In the genomic region with DNA sequence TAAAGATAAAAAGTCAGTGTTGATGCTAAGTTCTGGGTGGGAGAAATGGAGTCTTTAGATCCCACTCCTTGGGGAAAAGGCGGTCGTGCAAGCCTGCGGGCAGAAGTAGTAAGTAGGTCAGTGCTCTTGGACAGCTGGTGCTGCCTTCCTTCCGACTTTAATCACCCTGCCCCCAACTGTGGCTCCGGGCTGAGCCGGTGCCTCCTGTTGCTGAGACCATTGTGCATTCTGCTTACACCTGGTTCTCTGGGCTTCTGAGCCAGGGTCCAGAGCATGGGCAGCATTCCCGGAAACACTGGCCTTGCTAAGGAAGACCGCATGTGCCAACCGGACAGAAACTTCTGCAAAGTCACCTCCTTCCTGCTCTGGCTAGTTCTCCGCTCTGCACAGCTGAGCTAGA, we compare ENCODE assay signal across 8 mouse cellular contexts. TPM values are rescaled to one million over a fixed set of nuclear protein-coding genes. Genes with fewer than 3 reads are reported as not detected.
DNase-seq lines count a peak whose midpoint lies in the region; ATAC-seq lines count a peak whose summit lies in the region.

No protein-coding gene starts in this region.

- no peaks in the 10 kb centered on the region for H3K27me3 ChIP-seq in intestine, embryonic 16.5 days (replicated peaks; ENCODE audit: control insufficient read depth, insufficient read depth, low read length)

- H3K36me3 ChIP-seq in intestine, embryonic 16.5 days (ENCODE audit: control insufficient read depth, insufficient read depth, low read length): peaks cover 13% of the 10 kb centered on the region; the same call in 1 of the 2 replicates

- H3K9ac ChIP-seq in intestine, embryonic 16.5 days (ENCODE audit: low read depth, low read length): peak overlapping the region; percentile 16; the same call in 1 of the 2 replicates

- H3K4me1 ChIP-seq in brown adipose tissue, adult 24 weeks (ENCODE audit: control insufficient read depth, insufficient read depth, insufficient read length, low read length): peaks cover 21% of the 10 kb centered on the region
- H3K4me1 ChIP-seq in intestine, embryonic 16.5 days (ENCODE audit: control insufficient read depth, insufficient read depth, low read length): peaks cover 55% of the 10 kb centered on the region

- 53% methylated on average over 10 of the region's 10 CpGs for WGBS in intestine, embryonic 16.5 days

- peak overlapping the region; percentile 25 for H3K4me3 ChIP-seq in brown adipose tissue, adult 24 weeks (ENCODE audit: insufficient read depth, low read depth, low read length)
- peak overlapping the region; percentile 10; the same call in 1 of the 2 replicates for H3K4me3 ChIP-seq in intestine, embryonic 16.5 days (ENCODE audit: low read length)

- H3K4me2 ChIP-seq in intestine, embryonic 16.5 days (ENCODE audit: low read depth, low read length): peak overlapping the region; percentile 47

- H3K27ac ChIP-seq in brown adipose tissue, adult 24 weeks (replicated peaks; ENCODE audit: low read depth, low read length): peak overlapping the region; percentile 79
- peak overlapping the region; percentile 65 for H3K27ac ChIP-seq in intestine, embryonic 16.5 days (ENCODE audit: low read length)

- DNase-seq in adrenal gland, adult 2 months: peak; percentile 66
- no peak for DNase-seq in adrenal gland, adult 18-20 months (ENCODE audit: low spot score in 2 of 2)
- DNase-seq in gastrocnemius, postnatal 14 days: peak; percentile 77
- DNase-seq in lung, postnatal 14 days: peak; percentile 41
- no peak for DNase-seq in spleen, postnatal 14 days (ENCODE audit: low spot score in 2 of 2)
- no peak for DNase-seq in ovary, postnatal 10 days (ENCODE audit: low spot score)

- intact Hi-C loops in gastrocnemius, postnatal 14 days (cut with DNase I; ENCODE audit: low total_unique reads): no loop called here

- no peak for ATAC-seq in intestine, embryonic 16.5 days

- no peaks in the 10 kb centered on the region for H3K9me3 ChIP-seq in intestine, embryonic 16.5 days (ENCODE audit: control insufficient read depth, low read length)

RNA-seq across cellular contexts. Expression of a gene that starts 4.3 kb away (rescaled TPM):
- 100 to 1,000 TPM; 766 to 872 TPM for total RNA-seq in adrenal gland, adult 2 months (2021)
- 1,274 and 1,388 TPM in 2 replicates for polyA plus RNA-seq in adrenal gland, adult 2 months (2012; rRNA removed)
- total RNA-seq in adrenal gland, adult 18-20 months (2021): 1,000 to 10,000 TPM in 1 of 2 experiments, 100 to 1,000 TPM in 1; 853 to 1,405 TPM
- polyA plus RNA-seq in brown adipose tissue, adult 24 weeks (2012; ENCODE audit: insufficient read depth, insufficient read length, missing spikeins): 1,903 and 1,933 TPM in 2 replicates
- 1,000 to 10,000 TPM; 2,510 to 2,651 TPM for total RNA-seq in gastrocnemius, postnatal 14 days (2021)
- polyA plus RNA-seq in intestine, embryonic 16.5 days (2015; fragmentation: Nextera tagmentation; extraction: Ambion mirVana): 1,051 and 1,198 TPM in 2 replicates

RNA-seq across cellular contexts. Expression of a gene that starts 19.5 kb away (rescaled TPM):
- total RNA-seq in adrenal gland, adult 2 months (2021): under 1 TPM in 1 of 2 experiments, not detected in 1; 0.40 TPM
- 0.09 and 0.17 TPM in 2 replicates for polyA plus RNA-seq in adrenal gland, adult 2 months (2012; rRNA removed)
- under 1 TPM; 0.13 to 0.64 TPM for total RNA-seq in adrenal gland, adult 18-20 months (2021)
- 0.58 TPM in 1 of 2 replicates, not detected in the other for polyA plus RNA-seq in brown adipose tissue, adult 24 weeks (2012; ENCODE audit: insufficient read depth, insufficient read length, missing spikeins)
- total RNA-seq in gastrocnemius, postnatal 14 days (2021): under 1 TPM; 0.09 to 0.18 TPM
- polyA plus RNA-seq in intestine, embryonic 16.5 days (2015; fragmentation: Nextera tagmentation; extraction: Ambion mirVana): 1.1 and 1.6 TPM in 2 replicates

RNA-seq across cellular contexts. Expression of a gene that starts 43.3 kb away (rescaled TPM):
- 10 to 100 TPM; 25.3 to 32.9 TPM for total RNA-seq in adrenal gland, adult 2 months (2021)
- 6.0 and 6.5 TPM in 2 replicates for polyA plus RNA-seq in adrenal gland, adult 2 months (2012; rRNA removed)
- total RNA-seq in adrenal gland, adult 18-20 months (2021): 10 to 100 TPM; 27.7 to 35.8 TPM
- polyA plus RNA-seq in brown adipose tissue, adult 24 weeks (2012; ENCODE audit: insufficient read depth, insufficient read length, missing spikeins): 32.8 and 40.1 TPM in 2 replicates
- total RNA-seq in gastrocnemius, postnatal 14 days (2021): 10 to 100 TPM; 12.3 to 13.8 TPM
- 20.2 and 22.2 TPM in 2 replicates for polyA plus RNA-seq in intestine, embryonic 16.5 days (2015; fragmentation: Nextera tagmentation; extraction: Ambion mirVana)

Comparison
In these comparisons a context has a peak if more than half of its experiments do, and no peak if none do; other contexts are left out.
1. DNase-seq: peak in adrenal gland, adult 2 months (single experiment), gastrocnemius, postnatal 14 days (single experiment) and lung, postnatal 14 days (single experiment); none in adrenal gland, adult 18-20 months (0 of 2), spleen, postnatal 14 days (0 of 2) and ovary, postnatal 10 days (single experiment).